Mouse (Mus musculus): Measurements from ENCODE around the gene Ift52. TPM values are rescaled to one million over a fixed set of nuclear protein-coding genes. Genes with fewer than 3 reads are reported as not detected.
"Not testable (repeated sequence)": the region's sequence is repeated elsewhere in the genome, so short reads cannot be mapped to it uniquely, and the experiment has no call there.

The Ift52 gene
- polyA plus RNA-seq, 1 experiment from 2014 or later: 43.2 TPM

- Histone ChIP-seq H3K9me3 (no peaks in the 10 kb centered on the region), H3K4me3 (replicated peaks) (no peak overlapping the region), H3K4me2 (no peak overlapping the region), H3K9ac (no peak overlapping the region), H3K4me1 (no peaks in the 10 kb centered on the region), H3K36me3 (peaks cover 43% of the 10 kb centered on the region), H3K27ac (no peak overlapping the region), H3K27me3 (replicated peaks) (no peaks in the 10 kb centered on the region)
- no peak for ATAC-seq (ENCODE audit: insufficient read depth, low FRiP score, low read depth)
- WGBS: 86% methylated on average over 7 of the region's 7 CpGs
These were observed 22.8 kb downstream of the Ift52 start for GRCm38 (mm10) chr2:163039940-163040339.

DNA sequence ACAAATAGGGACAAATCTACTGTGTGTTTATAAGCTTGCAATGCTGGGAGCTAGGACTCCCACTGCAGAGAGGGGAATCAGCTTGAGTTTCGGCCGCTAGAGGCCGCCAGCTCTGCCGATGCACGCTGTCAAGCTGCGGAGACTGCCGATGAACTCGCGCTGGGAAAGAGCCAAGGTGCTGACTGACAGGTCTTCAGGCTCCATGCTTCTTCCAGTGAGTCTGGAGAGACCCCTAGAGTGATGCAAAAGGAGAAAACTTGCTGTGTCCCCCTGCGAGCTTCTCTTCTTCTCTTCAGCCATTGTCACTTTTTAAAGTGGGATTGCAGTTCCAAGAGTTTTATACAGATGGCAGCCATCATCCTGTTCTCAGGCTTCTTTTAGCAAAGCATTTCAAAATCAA, 31.0 kb downstream of the Ift52 start:
- Histone ChIP-seq H3K27me3 (replicated peaks) (no peaks in the 10 kb centered on the region), H3K36me3 (peaks cover 21% of the 10 kb centered on the region; the same call in 1 of the 2 replicates), H3K9me3 (no peaks in the 10 kb centered on the region), H3K9ac (no peak overlapping the region), H3K4me3 (replicated peaks) (peak overlapping the region; percentile 22), H3K4me2 (peak overlapping the region; percentile 57), H3K4me1 (no peaks in the 10 kb centered on the region), H3K27ac (peak overlapping the region; percentile 5; the same call in 1 of the 2 replicates)
- peak; percentile 63 for ATAC-seq (ENCODE audit: insufficient read depth, low FRiP score, low read depth)
- 4% methylated on average over 10 of the region's 10 CpGs for WGBS

- no peak for ATAC-seq (ENCODE audit: insufficient read depth, low FRiP score, low read depth)
- 91% methylated on average over 2 of the region's 2 CpGs for WGBS
- no peaks in the 10 kb centered on the region for H3K27me3 ChIP-seq (replicated peaks)
- H3K9me3 ChIP-seq: no peaks in the 10 kb centered on the region
- 0 out of 2 replicates have a peak, but pooled peaks cover 5% of the 10 kb centered on the region for H3K4me1 ChIP-seq
- H3K36me3 ChIP-seq: peaks cover 17% of the 10 kb centered on the region; the same call in 1 of the 2 replicates
- H3K4me2 ChIP-seq: no peak overlapping the region
- no peak overlapping the region for H3K9ac ChIP-seq
- H3K27ac ChIP-seq: no peak overlapping the region
- H3K4me3 ChIP-seq (replicated peaks): no peak overlapping the region
These were observed 32.0 kb downstream of the Ift52 start for GRCm38 (mm10) chr2:163049116-163049515.

DNA sequence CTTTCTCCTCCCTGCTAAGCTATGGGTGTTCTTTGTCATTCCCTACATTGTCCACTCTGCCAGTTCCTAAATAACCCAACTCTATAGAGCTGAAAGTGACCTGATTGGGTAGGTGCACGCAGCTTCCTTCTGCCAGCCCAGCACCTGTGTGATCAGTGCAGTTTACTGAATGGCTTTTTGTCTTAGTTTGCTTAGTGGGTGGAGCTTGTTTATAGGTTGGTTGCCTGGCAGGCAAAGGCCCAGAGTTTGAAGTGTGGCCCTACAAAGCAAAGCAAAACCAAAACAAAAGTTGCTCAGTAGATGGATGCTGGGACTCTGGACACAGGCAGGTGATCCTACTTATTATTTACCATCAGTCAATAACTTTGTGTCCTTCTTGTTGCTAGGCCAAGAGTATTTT, 34.5 kb downstream of the Ift52 start:
- Histone ChIP-seq H3K9ac (no peak overlapping the region), H3K4me1 (peaks cover 19% of the 10 kb centered on the region), H3K36me3 (0 out of 2 replicates have a peak, but pooled peaks cover 4% of the 10 kb centered on the region), H3K4me2 (no peak overlapping the region), H3K27ac (no peak overlapping the region), H3K27me3 (replicated peaks) (no peaks in the 10 kb centered on the region), H3K4me3 (replicated peaks) (no peak overlapping the region), H3K9me3 (no peaks in the 10 kb centered on the region)
- ATAC-seq (ENCODE audit: insufficient read depth, low FRiP score, low read depth): no peak
- WGBS: 63% methylated on average over 1 of the region's 1 CpGs

DNA sequence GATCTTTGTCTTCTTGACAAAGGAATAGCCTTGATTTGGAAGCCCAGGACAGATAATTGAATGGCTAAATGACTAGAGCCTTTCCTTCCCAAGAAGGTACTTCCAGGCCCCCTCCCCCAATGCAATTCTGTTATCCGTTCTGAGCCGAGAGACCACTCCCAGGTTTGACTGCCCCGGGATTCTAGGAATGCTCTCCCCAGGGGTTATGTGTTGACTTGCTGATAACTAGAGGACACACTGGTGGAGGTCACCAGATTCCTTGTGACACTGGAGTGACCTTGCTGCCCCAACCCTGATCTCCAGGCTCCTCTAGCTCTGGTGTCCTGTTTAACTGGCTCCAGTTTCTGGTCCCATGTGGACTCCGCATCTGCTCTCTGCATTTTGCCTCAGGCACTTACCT, 34.9 kb downstream of the Ift52 start:
- 0 out of 2 replicates have a peak, but pooled peaks cover under 1% of the 10 kb centered on the region for H3K36me3 ChIP-seq
- H3K4me3 ChIP-seq (replicated peaks): no peak overlapping the region
- no peaks in the 10 kb centered on the region for H3K9me3 ChIP-seq
- H3K4me2 ChIP-seq: no peak overlapping the region
- H3K4me1 ChIP-seq: peaks cover 19% of the 10 kb centered on the region
- no peak overlapping the region for H3K9ac ChIP-seq
- no peak overlapping the region for H3K27ac ChIP-seq
- WGBS: 42% methylated on average over 4 of the region's 4 CpGs
- ATAC-seq (ENCODE audit: insufficient read depth, low FRiP score, low read depth): no peak
- H3K27me3 ChIP-seq (replicated peaks): no peaks in the 10 kb centered on the region

DNA sequence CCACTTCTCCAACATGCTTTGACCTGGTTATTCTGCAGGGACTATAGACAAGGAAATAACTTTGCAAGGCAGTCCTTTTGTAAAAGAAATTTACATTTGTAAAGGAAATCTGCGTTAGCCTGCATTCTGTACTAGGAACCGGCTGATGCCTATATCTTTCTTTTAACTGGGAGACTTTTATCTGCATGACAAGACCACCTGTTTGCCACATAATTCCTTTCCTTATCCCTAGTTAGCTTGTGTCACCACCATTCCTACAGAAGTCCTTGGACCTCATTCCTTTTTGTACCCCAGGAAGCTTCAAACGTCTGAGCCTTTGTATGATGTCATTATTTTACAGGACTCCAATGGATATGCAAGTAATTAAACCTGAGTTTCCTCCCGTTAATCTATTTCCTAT, 35.7 kb downstream of the Ift52 start:
- no peaks in the 10 kb centered on the region for H3K27me3 ChIP-seq (replicated peaks)
- H3K9ac ChIP-seq: no peak overlapping the region
- H3K36me3 ChIP-seq: no peaks in the 10 kb centered on the region
- H3K9me3 ChIP-seq: no peaks in the 10 kb centered on the region
- H3K4me1 ChIP-seq: peaks cover 19% of the 10 kb centered on the region
- no peak overlapping the region for H3K4me2 ChIP-seq
- 74% methylated on average over 4 of the region's 4 CpGs for WGBS
- H3K27ac ChIP-seq: no peak overlapping the region
- H3K4me3 ChIP-seq (replicated peaks): no peak overlapping the region
- ATAC-seq (ENCODE audit: insufficient read depth, low FRiP score, low read depth): no peak

- WGBS: under 1% methylated on average over 48 of the region's 48 CpGs
- Histone ChIP-seq H3K9me3 (no peaks in the 10 kb centered on the region), H3K4me1 (peaks cover 19% of the 10 kb centered on the region), H3K4me2 (peak within 1 kb of the TSS; percentile 100), H3K9ac (peak within 1 kb of the TSS; percentile 47), H3K27me3 (replicated peaks) (no peaks in the 10 kb centered on the region), H3K27ac (peak within 1 kb of the TSS; percentile 70), H3K4me3 (replicated peaks) (peak within 1 kb of the TSS; percentile 76), H3K36me3 (no peaks in the 10 kb centered on the region)
- ATAC-seq (ENCODE audit: insufficient read depth, low FRiP score, low read depth): peak; percentile 100
These were observed 37.2 kb downstream of the Ift52 start, which contains the start of gene Mybl2 for GRCm38 (mm10) chr2:163054335-163054840. Gene Mybl2, plus strand, starts transcription at chr2:163054687.

DNA sequence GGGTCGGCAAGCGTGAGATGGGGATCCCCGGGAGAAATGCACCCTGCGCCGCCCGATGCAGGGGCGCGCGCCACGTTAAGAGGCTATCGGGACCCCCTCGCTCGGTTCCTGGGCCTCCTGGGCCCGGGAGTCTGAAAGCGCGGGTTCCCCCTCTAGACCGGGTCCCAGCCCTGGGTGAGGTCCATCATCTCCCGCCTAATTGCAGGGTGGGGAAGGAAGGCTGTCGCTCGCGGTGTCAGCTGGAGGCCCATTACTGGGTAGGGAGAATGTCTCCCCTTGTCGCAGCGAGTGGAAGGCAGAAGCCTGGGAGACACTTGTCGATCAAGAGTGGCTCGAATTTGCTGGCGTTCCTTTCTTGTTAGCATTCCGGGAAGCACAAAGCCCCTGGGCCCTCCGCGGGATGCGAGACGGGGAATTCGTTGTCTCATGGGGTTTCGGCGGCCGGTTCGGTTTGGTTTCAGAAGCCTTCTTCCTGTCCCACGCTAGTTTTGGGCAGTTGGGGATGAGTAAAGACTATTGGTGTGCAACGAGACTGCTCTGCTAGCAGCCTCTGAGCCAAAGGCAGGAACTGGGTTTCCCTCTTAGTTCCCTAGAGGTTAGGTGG, 37.8 kb downstream of the Ift52 start:
- Histone ChIP-seq H3K36me3 (no peaks in the 10 kb centered on the region), H3K4me1 (peaks cover 19% of the 10 kb centered on the region), H3K27me3 (replicated peaks) (no peaks in the 10 kb centered on the region), H3K9me3 (no peaks in the 10 kb centered on the region), H3K4me2 (peak overlapping the region; percentile 100), H3K27ac (peak overlapping the region; percentile 70), H3K9ac (peak overlapping the region; percentile 47), H3K4me3 (replicated peaks) (peak overlapping the region; percentile 76)
- WGBS: 0% methylated on average over 36 of the region's 38 CpGs
- no peak; the same call in 1 of the 2 replicates for ATAC-seq (ENCODE audit: insufficient read depth, low FRiP score, low read depth)

- peaks cover 19% of the 10 kb centered on the region for H3K4me1 ChIP-seq
- ATAC-seq (ENCODE audit: insufficient read depth, low FRiP score, low read depth): no peak
- H3K4me3 ChIP-seq (replicated peaks): peak overlapping the region; percentile 76
- no peak overlapping the region for H3K27ac ChIP-seq
- H3K9ac ChIP-seq: no peak overlapping the region
- no peaks in the 10 kb centered on the region for H3K36me3 ChIP-seq
- H3K9me3 ChIP-seq: no peaks in the 10 kb centered on the region
- WGBS: 19% methylated on average over 5 of the region's 5 CpGs
- no peaks in the 10 kb centered on the region for H3K27me3 ChIP-seq (replicated peaks)
- peak overlapping the region; percentile 100 for H3K4me2 ChIP-seq
These were observed 38.6 kb downstream of the Ift52 start for GRCm38 (mm10) chr2:163055715-163056114.

GRCm38 (mm10) chr2:163056584-163056983, 39.4 kb downstream of the Ift52 start:
- Histone ChIP-seq H3K27ac (no peak overlapping the region), H3K4me2 (peak overlapping the region; percentile 100; the same call in 1 of the 2 replicates), H3K4me3 (replicated peaks) (no peak overlapping the region), H3K9me3 (no peaks in the 10 kb centered on the region), H3K27me3 (replicated peaks) (no peaks in the 10 kb centered on the region), H3K4me1 (peaks cover 19% of the 10 kb centered on the region), H3K36me3 (no peaks in the 10 kb centered on the region), H3K9ac (no peak overlapping the region)
- no peak for ATAC-seq (ENCODE audit: insufficient read depth, low FRiP score, low read depth)
- WGBS: 76% methylated on average over 9 of the region's 9 CpGs

GRCm38 (mm10) chr2:163058981-163059380, 41.8 kb downstream of the Ift52 start:
- H3K27ac ChIP-seq; H3K9me3 ChIP-seq; H3K9ac ChIP-seq; H3K4me3 ChIP-seq (replicated peaks); H3K4me2 ChIP-seq; H3K36me3 ChIP-seq; ATAC-seq (ENCODE audit: insufficient read depth, low FRiP score, low read depth); H3K27me3 ChIP-seq (replicated peaks): not testable (repeated sequence)
- WGBS: 82% methylated on average over 7 of the region's 7 CpGs
- H3K4me1 ChIP-seq: peaks cover 15% of the 10 kb centered on the region

DNA sequence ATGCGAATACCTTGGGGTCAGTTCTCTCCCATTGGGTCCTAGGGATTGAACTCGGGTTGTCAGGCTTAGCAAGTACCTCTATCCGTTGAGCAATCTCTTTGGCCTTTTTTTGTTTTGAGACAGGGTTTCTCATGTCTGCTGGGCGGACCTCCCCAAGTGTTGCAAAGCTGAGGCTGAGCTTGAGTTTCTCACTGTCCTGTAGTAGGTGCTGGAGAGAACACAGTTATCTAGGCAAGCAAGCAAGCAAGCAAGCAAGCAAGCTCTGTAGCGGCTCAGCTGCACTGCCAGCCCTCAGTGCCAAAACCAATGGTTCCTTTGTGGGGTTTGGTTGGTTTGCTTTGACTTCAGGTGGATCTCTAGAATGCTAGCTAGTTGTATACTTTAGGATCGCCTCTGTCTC, 43.5 kb downstream of the Ift52 start:
- 0 out of 2 replicates have a peak, but pooled peaks cover 5% of the 10 kb centered on the region for H3K36me3 ChIP-seq
- no peak overlapping the region for H3K27ac ChIP-seq
- H3K9me3 ChIP-seq: no peaks in the 10 kb centered on the region
- no peaks in the 10 kb centered on the region for H3K27me3 ChIP-seq (replicated peaks)
- no peak for ATAC-seq (ENCODE audit: insufficient read depth, low FRiP score, low read depth)
- H3K4me3 ChIP-seq (replicated peaks): no peak overlapping the region
- peaks cover 6% of the 10 kb centered on the region; the same call in 1 of the 2 replicates for H3K4me1 ChIP-seq
- 76% methylated on average over 6 of the region's 6 CpGs for WGBS
- H3K9ac ChIP-seq: no peak overlapping the region
- no peak overlapping the region for H3K4me2 ChIP-seq

All from stomach, embryonic 15.5 days (tissue).